8 mouse cellular contexts compared by ENCODE assay signal in the genomic region with DNA sequence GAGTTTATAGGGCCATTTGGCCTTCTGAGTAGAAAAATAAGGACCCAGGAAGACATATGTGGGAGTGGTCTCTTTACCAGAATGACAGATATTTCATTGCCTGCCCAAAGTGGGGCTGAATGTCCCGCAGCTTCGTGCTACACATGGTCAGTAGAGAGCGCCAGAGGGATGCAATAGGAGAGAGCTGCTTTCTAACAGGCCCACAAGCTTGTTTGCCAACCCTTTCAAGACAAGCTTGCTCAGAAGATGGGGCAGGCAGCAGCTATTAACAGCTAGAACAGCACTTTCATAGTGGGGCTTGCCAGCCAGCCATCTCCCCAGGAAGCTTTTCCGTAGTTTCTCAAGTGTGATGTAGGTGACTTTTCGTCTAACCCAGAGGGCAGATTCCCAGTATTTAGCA. TPM values are rescaled to one million over a fixed set of nuclear protein-coding genes. Genes with fewer than 3 reads are reported as not detected.
DNase-seq lines count a peak whose midpoint lies in the region; ATAC-seq and TF ChIP-seq lines count a peak whose summit lies in the region.

No protein-coding gene starts in this region.

- no peak for DNase-seq in frontal cortex, postnatal 25 days (ENCODE audit: low spot score in 2 of 2)
- DNase-seq in ovary, postnatal 36 days (ENCODE audit: low spot score), result peak; percentile 23
- no peak for DNase-seq in ovary, adult 18-20 months (ENCODE audit: low spot score)
- peak; percentile 42 to 61 for DNase-seq in heart, postnatal 14 days
- peak; percentile 91 for DNase-seq in lung, embryonic 14.5 days
- DNase-seq in yolk sac, embryonic 10.5 days (ENCODE audit: low spot score), result peak; percentile 24

- no peak overlapping the region for H3K4me2 ChIP-seq in lung, embryonic 14.5 days

- ATAC-seq in frontal cortex, adult (ENCODE audit: low TSS enrichment), result peak; percentile 79
- ATAC-seq in lung, embryonic 14.5 days (ENCODE audit: insufficient read depth), result peak; percentile 82
- ATAC-seq in inflammation-experienced regulatory T-cells, adult 6 months, result no peak

- 7% methylated on average over 5 of the region's 5 CpGs for WGBS in lung, embryonic 14.5 days

- no peak overlapping the region for H3K27ac ChIP-seq in lung, embryonic 14.5 days (ENCODE audit: low read depth)

- H3K27me3 ChIP-seq in lung, embryonic 14.5 days (ENCODE audit: insufficient read depth, low read length), result no peaks in the 10 kb centered on the region

- intact Hi-C loops in heart, postnatal 14 days (cut with DNase I), result loop anchor here (2.0 kb wide), 4 partner anchors 63 to 297 kb away; no protein-coding TSS in a partner anchor

- no peaks in the 10 kb centered on the region for H3K9me3 ChIP-seq in lung, embryonic 14.5 days (ENCODE audit: low read depth, low read length)

- H3K9ac ChIP-seq in lung, embryonic 14.5 days, result no peak overlapping the region

- TF ChIP-seq CTCF in lung, embryonic 14.5 days (IDR thresholded peaks at IDR 0.05; ENCODE audit: low read depth), result peak; percentile 84

- no peaks in the 10 kb centered on the region for H3K4me1 ChIP-seq in lung, embryonic 14.5 days (ENCODE audit: insufficient read depth)

- no peaks in the 10 kb centered on the region for H3K36me3 ChIP-seq in lung, embryonic 14.5 days (ENCODE audit: insufficient read depth)

- no peak overlapping the region for H3K4me3 ChIP-seq in lung, embryonic 14.5 days (ENCODE audit: low read depth, low read length)

RNA-seq across cellular contexts. Expression of gene Tcf21, which starts 42.0 kb away (rescaled TPM):
- 10 to 100 TPM; 21.0 to 21.5 TPM for total RNA-seq in heart, postnatal 14 days (2021)
- polyA plus RNA-seq in lung, embryonic 14.5 days (2014; fragmentation: Nextera tagmentation; extraction: Ambion mirVana), result 227 and 238 TPM in 2 replicates
- under 1 TPM in 1 of 3 experiments, not detected in 2; 0.27 TPM for polyA plus RNA-seq in inflammation-experienced regulatory T-cells, adult 6 months (2017; shearing (Covaris generic))

RNA-seq across cellular contexts. Expression of gene Tbpl1, which starts 46.2 kb away (rescaled TPM):
- total RNA-seq in heart, postnatal 14 days (2021), result 10 to 100 TPM; 21.8 to 24.2 TPM
- polyA plus RNA-seq in lung, embryonic 14.5 days (2014; fragmentation: Nextera tagmentation; extraction: Ambion mirVana), result 60.8 and 63.5 TPM in 2 replicates
- polyA plus RNA-seq in inflammation-experienced regulatory T-cells, adult 6 months (2017; shearing (Covaris generic)), result 10 to 100 TPM; 65.0 to 90.8 (median 75.4) TPM

Comparison
In these comparisons a context has a peak if more than half of its experiments do, and no peak if none do; other contexts are left out.
1. DNase-seq: peak in ovary, postnatal 36 days (single experiment), heart, postnatal 14 days (2 of 2), lung, embryonic 14.5 days (single experiment) and yolk sac, embryonic 10.5 days (single experiment); none in frontal cortex, postnatal 25 days (0 of 2) and ovary, adult 18-20 months (single experiment).
2. RNA of gene Tcf21, which starts 42.0 kb away (polyA plus RNA-seq): 227 to 238 TPM in lung, embryonic 14.5 days; 0.27 TPM in inflammation-experienced regulatory T-cells, adult 6 months; every median in the first group is over 100 times any median in the second.